Mouse (Mus musculus) urinary bladder, postnatal 36 days (tissue): ENCODE data around the gene Slc22a20.
A peak's percentile ranks its signal among the peaks of the same experiment; 100 is the strongest.

Source experiments
- DNase-seq, 2 experiments: peaks; one replicate each; pipeline ENCODE4 v3.0.0; 2022; ENCODE audit warnings: low spot score in 2 of 2, mixed read lengths in 1 of 2

The Slc22a20 gene

DNA sequence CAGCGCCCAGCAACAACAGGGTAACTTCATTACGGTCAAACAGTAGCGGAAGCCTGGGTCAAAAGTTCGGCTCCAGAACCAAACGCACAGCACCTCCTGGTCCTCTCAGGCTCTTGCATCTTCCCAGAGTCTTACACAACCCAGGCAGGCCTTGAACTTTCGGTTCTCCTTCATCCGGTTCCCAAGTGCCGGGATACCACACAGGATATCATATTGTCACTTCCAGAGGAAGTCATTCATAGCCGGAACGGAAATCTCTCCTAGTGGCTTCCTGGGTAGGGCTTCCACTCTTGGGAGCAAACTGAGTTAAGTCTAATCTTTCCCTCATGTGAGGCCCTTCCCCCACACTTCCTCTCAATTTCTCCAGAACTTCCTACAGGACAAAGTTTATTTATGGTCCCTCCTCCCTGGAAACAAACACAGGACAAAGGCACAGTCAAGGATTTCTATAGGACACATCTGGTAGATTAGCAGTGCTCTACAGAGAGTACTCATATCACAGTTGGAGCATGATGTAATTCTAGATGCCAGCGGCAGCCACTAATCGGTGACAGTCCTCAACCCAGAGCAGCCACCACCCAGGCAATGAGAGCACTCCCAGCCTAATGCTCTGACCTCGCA lies 33.8 kb downstream of the Slc22a20 start:
- DNase-seq, result no peak

GRCm38 (mm10) chr19:5951631-5952030 lies 34.3 kb downstream of the Slc22a20 start:
- no peak for DNase-seq

DNA sequence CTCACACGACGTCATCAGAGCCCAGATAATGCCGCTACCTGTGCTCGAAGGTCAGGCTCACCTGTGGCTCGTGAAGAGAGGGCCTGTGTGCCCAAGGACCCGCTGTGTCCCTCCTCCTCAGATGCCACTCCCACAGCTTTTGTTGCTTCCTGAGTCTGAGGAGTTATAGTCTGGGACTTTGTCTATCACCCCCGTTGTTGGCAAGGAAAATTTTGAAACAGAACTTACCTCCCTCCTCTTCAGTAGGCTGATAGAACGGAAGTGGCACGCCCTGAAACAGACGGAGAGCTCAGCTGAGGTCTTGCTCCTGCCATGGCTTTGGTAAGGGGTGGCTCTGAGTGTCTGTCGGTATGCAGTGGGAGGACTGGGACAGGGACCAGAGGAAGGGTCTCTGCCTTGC lies 35.7 kb downstream of the Slc22a20 start:
- DNase-seq, result no peak

- DNase-seq, result no peak
Observed at GRCm38 (mm10) chr19:5945891-5946290, 40.1 kb downstream of the Slc22a20 start.

DNA sequence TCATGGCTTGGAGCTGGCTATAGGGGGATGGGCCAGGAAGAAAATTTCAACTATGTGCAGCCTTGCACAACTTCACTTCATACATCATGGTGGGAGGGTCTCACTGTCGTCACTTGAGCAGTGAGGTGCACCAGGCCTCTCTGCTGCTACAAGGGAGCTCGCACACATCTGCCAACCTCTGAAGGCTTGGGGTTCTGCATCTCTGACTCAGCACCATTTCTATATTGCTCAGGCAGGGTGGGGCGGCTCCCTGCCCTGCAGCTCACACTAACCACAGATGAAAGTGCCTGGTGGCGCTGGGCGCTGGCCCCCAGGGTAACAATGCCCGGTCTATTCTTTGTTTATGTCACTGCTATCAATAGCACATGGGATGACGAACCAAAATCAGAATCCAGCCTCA lies 40.9 kb downstream of the Slc22a20 start:
- DNase-seq, result no peak

DNA sequence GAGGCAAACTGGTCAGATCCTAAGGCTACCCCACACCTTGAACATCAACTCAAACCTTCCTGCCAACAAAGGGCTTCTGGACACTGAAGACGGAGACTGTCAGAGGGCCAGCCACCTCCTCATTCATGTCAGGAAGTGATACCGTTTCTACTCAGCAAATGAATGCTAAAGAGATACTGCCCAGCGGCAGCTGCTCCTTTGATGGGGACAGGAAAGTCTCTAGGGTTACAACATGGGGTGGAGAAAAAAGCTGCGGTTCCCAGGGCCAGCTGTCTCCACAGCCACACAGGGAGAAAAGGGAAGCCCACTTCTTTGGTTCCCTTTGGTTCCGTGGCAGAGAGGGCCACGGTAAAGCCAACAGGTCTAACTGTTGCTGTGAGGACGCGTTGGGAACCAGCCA lies 41.8 kb downstream of the Slc22a20 start:
- no peak for DNase-seq

DNA sequence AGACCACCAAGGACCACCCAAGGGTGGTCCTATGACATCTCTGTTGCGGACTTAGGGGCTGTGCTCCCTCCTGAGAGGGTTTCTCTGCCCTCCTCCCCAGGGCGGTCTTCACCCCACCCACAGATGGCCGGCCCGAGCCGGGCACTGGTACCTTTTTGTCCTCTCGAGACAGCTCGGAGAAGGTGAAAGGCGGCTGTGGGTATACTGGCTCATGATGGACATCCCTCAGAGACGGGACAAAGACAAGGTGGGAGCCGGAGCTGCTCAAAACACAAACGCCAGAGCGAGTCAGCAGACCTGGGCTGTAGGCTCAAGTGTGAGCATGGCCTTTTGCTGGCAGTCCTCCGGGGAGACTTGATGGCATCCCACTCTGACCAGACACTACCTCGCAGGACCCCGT lies 42.5 kb downstream of the Slc22a20 start:
- no peak for DNase-seq

- no peak for DNase-seq
Observed at GRCm38 (mm10) chr19:5942581-5942980, 43.4 kb downstream of the Slc22a20 start.

- no peak for DNase-seq
Observed at GRCm38 (mm10) chr19:5940656-5941055, 45.3 kb downstream of the Slc22a20 start.

GRCm38 (mm10) chr19:5940173-5940572 lies 45.8 kb downstream of the Slc22a20 start:
- DNase-seq, result peak; percentile 64 to 86

- no peak for DNase-seq
Observed at GRCm38 (mm10) chr19:5939715-5940114, 46.2 kb downstream of the Slc22a20 start.

GRCm38 (mm10) chr19:5938516-5938915 lies 47.4 kb downstream of the Slc22a20 start:
- DNase-seq, result no peak

DNA sequence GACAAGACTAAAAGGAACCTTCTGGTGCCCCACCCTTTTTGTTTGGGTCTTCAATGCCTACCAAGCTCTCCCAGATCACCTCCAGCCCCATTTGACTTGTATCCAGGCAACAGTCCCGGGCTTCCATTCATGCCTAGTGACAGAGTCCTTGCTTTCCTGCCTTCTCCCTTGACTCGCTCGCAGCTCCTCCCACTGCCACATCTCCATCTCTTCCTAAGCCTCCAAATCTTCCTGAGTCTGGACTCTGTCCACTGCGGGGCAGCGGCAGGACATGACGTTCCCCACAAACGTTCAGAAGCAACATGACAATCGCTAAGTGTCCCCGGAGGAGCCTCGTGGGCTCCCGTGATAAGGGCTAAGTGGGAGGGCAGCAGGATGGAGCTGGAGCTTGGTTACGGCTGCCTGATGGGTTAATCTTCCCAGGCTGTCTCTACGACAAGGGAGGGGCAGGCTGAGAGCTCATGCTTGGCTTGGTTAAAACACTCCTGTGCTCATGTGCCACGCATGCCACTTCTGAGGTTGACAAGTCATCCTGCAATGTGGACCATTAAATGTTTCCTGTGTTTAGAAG lies 48.0 kb downstream of the Slc22a20 start:
- DNase-seq, result no peak

- DNase-seq, result no peak
Observed at GRCm38 (mm10) chr19:5937095-5937835, 48.7 kb downstream of the Slc22a20 start.

DNA sequence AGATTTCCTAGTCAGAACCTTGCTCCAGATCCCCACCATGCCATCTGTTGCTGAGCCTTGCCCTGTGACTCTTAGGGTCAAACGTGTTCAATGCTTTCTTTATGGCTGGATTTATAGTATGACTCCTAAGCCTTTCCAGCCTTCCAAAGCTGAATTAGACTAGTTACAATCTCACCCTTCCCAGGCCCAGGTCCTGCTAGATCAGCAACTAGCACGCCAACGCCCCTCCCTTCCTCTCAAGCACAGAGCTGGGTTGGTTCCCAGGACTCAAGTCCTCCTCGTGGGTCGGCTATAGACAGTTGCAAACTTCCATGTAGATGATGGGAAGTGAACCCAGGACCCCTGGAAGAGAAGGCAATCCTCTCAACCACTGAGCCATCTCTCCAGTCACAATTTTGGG lies 50.3 kb downstream of the Slc22a20 start:
- no peak for DNase-seq

DNA sequence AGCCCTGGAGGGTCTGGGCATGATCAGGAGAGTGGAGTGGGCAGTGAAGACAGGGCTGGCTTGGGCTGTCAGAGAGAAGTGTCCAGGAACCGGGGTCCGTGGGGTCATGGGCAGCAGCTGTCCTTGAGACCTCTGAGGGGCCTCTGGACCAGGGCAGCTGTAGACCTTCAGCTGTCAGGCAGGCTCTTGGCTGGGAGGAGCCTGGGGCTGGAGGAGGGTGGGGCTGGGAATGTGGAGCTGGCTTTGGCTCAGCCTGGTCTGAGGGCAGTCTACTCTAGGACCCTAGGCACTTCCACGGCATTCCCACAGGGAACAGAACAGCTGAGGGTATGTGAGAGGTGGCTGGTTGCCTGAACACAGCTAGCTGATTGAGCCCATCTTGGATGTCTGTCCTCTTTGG lies 50.7 kb downstream of the Slc22a20 start:
- DNase-seq, result peak; percentile 58 to 65

DNA sequence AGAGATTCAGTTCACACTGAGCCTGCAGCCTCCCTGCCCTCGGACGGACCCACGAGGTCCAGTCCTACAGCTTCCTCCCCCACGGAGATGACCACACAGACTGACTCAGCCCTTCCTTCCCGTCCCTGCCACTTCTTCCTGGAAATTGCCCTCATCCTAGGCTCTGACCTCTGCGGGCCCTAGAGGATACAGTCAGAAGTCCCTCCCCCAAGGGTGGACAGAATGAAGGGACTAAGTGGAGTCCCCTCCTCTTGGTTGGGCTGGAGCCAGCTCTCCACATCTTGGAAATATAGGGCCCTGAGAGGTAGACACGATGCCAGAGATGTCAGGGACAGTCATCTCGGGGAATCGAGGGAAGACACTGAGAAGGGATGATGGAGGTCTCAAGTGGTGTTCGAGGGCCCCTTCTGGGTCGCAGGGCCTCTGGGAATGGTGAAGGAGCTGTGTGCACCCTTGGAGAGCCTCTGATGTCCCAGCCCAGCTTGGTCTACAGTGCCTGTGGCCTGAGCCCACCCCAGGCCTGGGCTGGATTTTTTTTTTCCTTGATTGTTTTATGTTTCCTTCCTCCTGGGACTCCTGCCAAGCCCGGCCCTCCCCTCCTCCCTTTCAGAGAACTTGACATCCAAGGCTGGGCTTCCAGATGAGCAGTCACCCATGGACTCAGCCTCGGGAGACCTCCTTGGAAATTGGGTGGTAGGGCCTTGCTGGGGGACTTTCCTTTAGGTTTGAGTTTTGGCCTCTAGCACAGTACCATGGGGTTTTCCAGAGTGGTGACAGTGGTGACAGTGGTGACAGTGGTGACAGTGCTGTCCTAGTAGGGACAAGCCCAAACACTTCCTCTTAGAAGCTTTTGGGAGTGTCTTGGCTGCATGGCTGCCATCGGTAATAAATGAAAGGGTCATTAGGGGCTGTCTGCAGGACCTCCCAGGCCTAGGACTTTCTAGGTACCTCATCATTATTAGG lies 56.0 kb downstream of the Slc22a20 start:
- no peak for DNase-seq

GRCm38 (mm10) chr19:5928546-5928945 lies 57.4 kb downstream of the Slc22a20 start:
- DNase-seq, result no peak

DNA sequence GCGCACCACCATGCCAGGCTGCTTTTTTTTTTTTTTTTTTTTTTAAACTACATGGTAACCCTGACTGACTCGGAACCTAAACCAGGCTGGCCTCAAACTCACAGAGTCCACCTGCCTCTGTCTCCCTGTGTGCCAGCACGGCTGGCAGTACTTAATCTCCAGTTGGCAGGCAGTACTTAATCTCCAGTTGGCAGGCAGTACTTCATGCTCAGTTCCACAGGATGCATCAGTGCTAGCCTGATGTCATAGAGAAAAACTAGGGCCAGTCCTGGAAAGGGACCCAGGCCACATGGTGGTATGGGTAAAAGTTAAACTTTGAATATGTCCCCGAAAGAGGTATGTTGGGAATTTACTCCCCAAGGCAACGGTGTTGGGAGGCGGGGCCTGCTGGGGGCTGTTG lies 57.8 kb downstream of the Slc22a20 start:
- DNase-seq, result no peak

GRCm38 (mm10) chr19:5927532-5927931 lies 58.4 kb downstream of the Slc22a20 start:
- DNase-seq, result no peak

- no peak for DNase-seq
Observed at GRCm38 (mm10) chr19:5927026-5927425, 58.9 kb downstream of the Slc22a20 start.

GRCm38 (mm10) chr19:5925311-5925855 lies 60.6 kb downstream of the Slc22a20 start:
- DNase-seq, result no peak
